Mouse (Mus musculus) ES-Bruce4 (cell line): ENCODE measurements around the gene Wfdc1. TPM values are rescaled to one million over a fixed set of nuclear protein-coding genes. Genes with fewer than 3 reads are reported as not detected.

Source experiments
- H3K27ac ChIP-seq: 2 replicates; pipeline ENCODE4 v1.5.1; 2012; ENCODE audit warnings: low read length, inconsistent platforms; ENCODE audit not compliant: insufficient read depth
- H3K27me3 ChIP-seq: 2 replicates; pipeline ENCODE4 v1.6.1; 2012; ENCODE audit warnings: mild to moderate bottlenecking, low read length, inconsistent platforms; ENCODE audit not compliant: control insufficient read depth, poor library complexity, insufficient read depth, severe bottlenecking
- H3K36me3 ChIP-seq: 2 replicates; pipeline ENCODE4 v1.6.1; 2012; ENCODE audit warnings: inconsistent platforms, mild to moderate bottlenecking, low read length, moderate library complexity; ENCODE audit not compliant: control insufficient read depth, poor library complexity, insufficient read depth, severe bottlenecking
- H3K4me1 ChIP-seq: one replicate; pipeline ENCODE4 v1.8.1; 2011; ENCODE audit warnings: low read length; ENCODE audit not compliant: control insufficient read depth, insufficient read depth
- H3K4me3 ChIP-seq: 2 replicates; pipeline ENCODE4 v1.5.1; 2011; ENCODE audit warnings: low read depth, mild to moderate bottlenecking, low read length
- H3K9ac ChIP-seq: 2 replicates; pipeline ENCODE4 v1.6.1; 2012; ENCODE audit warnings: low read depth, mild to moderate bottlenecking, inconsistent platforms; ENCODE audit not compliant: poor library complexity, severe bottlenecking
- H3K9me3 ChIP-seq: replicated peaks from 2 replicates; pipeline ENCODE4 v1.6.1; 2012; ENCODE audit warnings: mild to moderate bottlenecking, low read length, inconsistent platforms; ENCODE audit not compliant: control insufficient read depth, poor library complexity, insufficient read depth, severe bottlenecking
- CTCF ChIP-seq: IDR thresholded peaks from one replicate; pipeline ENCODE4 v1.8.1; 2011; ENCODE audit warnings: low read depth, low read length
- EP300 ChIP-seq: IDR thresholded peaks from 2 replicates; pipeline ENCODE4 v1.6.1; 2011; ENCODE audit warnings: low read depth, low read length; ENCODE audit not compliant: insufficient read depth
- POLR2A ChIP-seq: IDR thresholded peaks from one replicate; pipeline ENCODE4 v1.8.1; 2011; ENCODE audit warnings: low read length; ENCODE audit not compliant: insufficient read depth
- polyA plus RNA-seq: library from polyadenylated mRNA; stranded (reverse); fragments of >200 nt; gene quantifications from 2 replicates; pipeline ENCODE4 v1.2.4, GENCODE M21; 2011; ENCODE audit warnings: low read depth; ENCODE audit not compliant: missing spikeins, insufficient read depth, insufficient read length

The Wfdc1 gene
- polyA plus RNA-seq, 1 experiment = not detected

DNA sequence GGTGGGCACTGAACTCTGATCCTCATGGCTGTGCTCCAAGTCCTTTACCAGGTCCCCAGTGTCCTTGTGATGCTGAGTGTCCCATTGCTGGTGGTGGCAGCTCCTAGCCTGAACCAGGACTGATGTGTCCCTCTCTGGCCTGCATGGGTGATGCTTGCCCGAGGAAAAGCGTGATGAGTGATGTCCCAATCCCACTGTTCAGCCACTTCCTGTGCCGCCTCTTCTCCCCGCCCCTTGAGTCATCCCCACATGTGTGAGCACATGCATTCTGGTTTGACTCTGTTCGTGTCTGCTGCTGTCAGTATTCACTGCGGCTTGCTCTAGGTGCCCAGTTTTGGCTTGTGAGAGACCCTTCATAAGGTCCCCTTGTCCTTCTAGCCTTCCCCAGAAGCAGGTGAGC is 46.1 kb downstream of the Wfdc1 start:
- Histone ChIP-seq H3K36me3 (no peaks in the 10 kb centered on the region), H3K27ac (no peak overlapping the region), H3K4me3 (no peak overlapping the region), H3K9ac (no peak overlapping the region), H3K27me3 (no peaks in the 10 kb centered on the region), H3K4me1 (peaks cover 3% of the 10 kb centered on the region), H3K9me3 (no peaks in the 10 kb centered on the region)
- TF ChIP-seq POLR2A (no peak), EP300 (no peak), CTCF (no peak)

DNA sequence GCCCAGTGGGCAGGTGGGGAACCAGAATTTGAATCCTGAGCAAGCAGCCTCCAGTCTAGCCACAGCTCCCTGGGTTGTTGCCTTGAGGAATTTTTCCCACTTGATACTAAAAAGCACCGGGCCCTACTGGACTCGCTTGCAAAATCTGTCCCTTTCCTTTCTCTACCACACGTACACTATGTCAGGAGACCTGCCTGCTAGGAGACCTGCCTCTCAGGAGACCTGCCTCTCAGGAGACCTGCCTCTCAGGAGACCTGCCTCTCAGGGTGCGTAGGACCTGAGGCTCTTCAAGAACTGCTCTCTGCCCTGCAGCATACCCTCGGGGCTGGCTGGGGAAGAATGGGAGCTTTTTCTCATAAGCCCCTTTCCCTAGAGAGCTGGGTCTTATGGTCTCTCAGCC is 47.3 kb downstream of the Wfdc1 start:
- no peaks in the 10 kb centered on the region for H3K36me3 ChIP-seq
- no peaks in the 10 kb centered on the region for H3K27me3 ChIP-seq
- H3K4me1 ChIP-seq = peaks cover 3% of the 10 kb centered on the region
- no peak overlapping the region for H3K27ac ChIP-seq
- no peaks in the 10 kb centered on the region for H3K9me3 ChIP-seq
- H3K9ac ChIP-seq = no peak overlapping the region
- H3K4me3 ChIP-seq = no peak overlapping the region
- TF ChIP-seq CTCF = no peak
- no peak for TF ChIP-seq POLR2A
- no peak for TF ChIP-seq EP300

DNA sequence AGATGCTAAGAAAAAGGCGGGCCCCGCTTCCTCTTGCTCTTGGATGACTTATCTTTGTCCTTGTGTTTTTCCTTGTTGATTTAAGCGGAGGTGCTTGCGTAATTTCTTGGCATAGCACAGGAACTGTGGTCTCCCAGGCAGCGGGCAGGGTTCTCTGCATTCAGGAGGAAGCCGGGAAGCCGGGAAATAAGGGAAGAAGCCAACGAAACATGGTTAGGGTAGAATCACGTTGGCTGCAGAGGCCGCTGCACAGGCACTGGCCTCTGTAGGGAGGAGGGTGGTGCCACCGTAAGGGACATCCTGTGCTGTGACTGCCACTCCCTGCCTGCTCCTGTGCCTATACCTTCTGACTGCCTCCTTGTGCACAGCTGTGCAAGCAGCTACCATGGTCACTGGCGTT is 49.1 kb downstream of the Wfdc1 start:
- H3K27me3 ChIP-seq = no peaks in the 10 kb centered on the region
- H3K9me3 ChIP-seq = no peaks in the 10 kb centered on the region
- no peak overlapping the region for H3K9ac ChIP-seq
- no peaks in the 10 kb centered on the region for H3K36me3 ChIP-seq
- H3K4me1 ChIP-seq = no peaks in the 10 kb centered on the region
- no peak for TF ChIP-seq POLR2A
- TF ChIP-seq EP300 = no peak
- TF ChIP-seq CTCF = no peak
- no peak overlapping the region for H3K27ac ChIP-seq
- H3K4me3 ChIP-seq = no peak overlapping the region

DNA sequence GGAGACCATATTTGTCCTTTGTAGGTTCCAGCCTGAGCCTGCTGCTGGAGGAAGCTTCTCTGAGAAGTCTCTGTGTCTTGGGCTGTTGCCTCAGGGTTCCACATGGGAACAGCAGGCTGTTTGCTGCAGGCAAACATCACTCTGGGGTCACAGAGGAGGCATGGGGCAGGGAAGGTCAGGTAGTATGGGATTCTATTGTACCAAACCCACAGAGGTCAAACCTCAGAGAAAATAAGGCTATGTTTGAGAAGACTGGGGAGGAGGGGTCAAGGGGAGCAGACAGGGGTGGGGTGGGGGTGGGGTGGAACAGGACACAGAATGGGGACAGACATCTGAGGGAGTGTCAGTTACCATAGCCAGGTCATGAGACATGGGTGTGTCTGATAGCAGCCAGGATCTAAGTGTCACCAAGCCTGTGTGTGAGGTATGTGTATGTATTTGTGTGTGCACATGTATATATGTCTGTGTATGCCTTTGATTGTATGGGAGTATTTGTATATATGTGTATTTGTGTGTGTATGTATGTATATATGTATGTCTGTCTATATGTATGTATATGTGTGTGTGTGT is 50.6 kb downstream of the Wfdc1 start:
- Histone ChIP-seq H3K9ac (no peak overlapping the region), H3K4me1 (no peaks in the 10 kb centered on the region), H3K27ac (no peak overlapping the region), H3K27me3 (no peaks in the 10 kb centered on the region), H3K36me3 (no peaks in the 10 kb centered on the region), H3K4me3 (no peak overlapping the region), H3K9me3 (no peaks in the 10 kb centered on the region)
- TF ChIP-seq CTCF (no peak), POLR2A (no peak), EP300 (no peak)

DNA sequence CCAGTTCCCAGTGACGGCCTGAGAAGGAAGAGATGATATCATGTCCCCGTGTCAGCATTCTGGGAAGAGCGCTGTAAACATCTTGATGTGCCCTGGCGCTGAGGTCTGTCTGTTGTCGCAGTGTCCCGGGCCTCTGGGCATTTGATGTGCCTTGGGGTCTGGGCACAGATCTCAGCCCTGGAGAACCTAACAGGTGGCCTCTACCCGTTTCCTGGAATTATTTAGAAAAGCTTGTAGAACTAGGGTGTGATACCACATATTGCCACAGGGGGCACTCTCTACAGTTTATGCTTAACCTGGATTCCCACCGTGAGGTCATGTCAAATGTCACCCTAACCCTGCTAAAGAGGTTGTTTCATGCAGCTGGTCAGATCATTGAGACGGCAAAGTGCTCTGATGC is 51.6 kb downstream of the Wfdc1 start:
- H3K9me3 ChIP-seq = no peaks in the 10 kb centered on the region
- H3K27ac ChIP-seq = no peak overlapping the region
- TF ChIP-seq POLR2A (no peak), CTCF (peak; percentile 30), EP300 (no peak)
- no peak overlapping the region for H3K4me3 ChIP-seq
- no peaks in the 10 kb centered on the region for H3K27me3 ChIP-seq
- H3K4me1 ChIP-seq = no peaks in the 10 kb centered on the region
- no peaks in the 10 kb centered on the region for H3K36me3 ChIP-seq
- H3K9ac ChIP-seq = no peak overlapping the region

DNA sequence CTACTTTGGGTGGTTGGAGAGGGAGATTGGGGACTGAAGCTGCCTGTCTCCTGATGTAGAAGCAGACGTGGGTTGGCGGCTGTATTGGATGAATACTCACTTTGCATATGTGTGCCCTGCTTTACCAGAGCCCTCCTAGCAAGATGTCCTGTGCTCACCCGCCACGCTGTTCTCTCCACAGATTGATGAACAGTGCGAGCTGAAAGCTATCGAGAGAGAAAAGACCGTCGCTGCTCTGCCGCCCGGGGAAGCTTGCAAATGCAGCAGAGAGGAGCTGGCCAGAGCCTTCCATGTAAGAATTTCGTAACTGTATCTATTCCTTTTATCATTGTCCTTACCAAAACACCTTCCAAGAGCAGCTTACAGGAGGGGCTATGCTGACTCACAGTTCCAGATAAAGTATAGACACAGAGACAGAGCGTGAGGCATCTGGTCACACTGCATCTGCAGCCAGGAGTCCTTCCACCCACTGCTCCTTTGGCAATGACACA is 52.9 kb downstream of the Wfdc1 start:
- no peaks in the 10 kb centered on the region for H3K9me3 ChIP-seq
- no peaks in the 10 kb centered on the region for H3K36me3 ChIP-seq
- TF ChIP-seq EP300 = no peak
- no peak for TF ChIP-seq CTCF
- no peak for TF ChIP-seq POLR2A
- H3K4me3 ChIP-seq = no peak overlapping the region
- no peaks in the 10 kb centered on the region for H3K4me1 ChIP-seq
- no peak overlapping the region for H3K9ac ChIP-seq
- no peak overlapping the region for H3K27ac ChIP-seq
- H3K27me3 ChIP-seq = no peaks in the 10 kb centered on the region
